Mouse (Mus musculus): Measurements from ENCODE around the gene 2010003K11Rik.

The 2010003K11Rik gene

DNA sequence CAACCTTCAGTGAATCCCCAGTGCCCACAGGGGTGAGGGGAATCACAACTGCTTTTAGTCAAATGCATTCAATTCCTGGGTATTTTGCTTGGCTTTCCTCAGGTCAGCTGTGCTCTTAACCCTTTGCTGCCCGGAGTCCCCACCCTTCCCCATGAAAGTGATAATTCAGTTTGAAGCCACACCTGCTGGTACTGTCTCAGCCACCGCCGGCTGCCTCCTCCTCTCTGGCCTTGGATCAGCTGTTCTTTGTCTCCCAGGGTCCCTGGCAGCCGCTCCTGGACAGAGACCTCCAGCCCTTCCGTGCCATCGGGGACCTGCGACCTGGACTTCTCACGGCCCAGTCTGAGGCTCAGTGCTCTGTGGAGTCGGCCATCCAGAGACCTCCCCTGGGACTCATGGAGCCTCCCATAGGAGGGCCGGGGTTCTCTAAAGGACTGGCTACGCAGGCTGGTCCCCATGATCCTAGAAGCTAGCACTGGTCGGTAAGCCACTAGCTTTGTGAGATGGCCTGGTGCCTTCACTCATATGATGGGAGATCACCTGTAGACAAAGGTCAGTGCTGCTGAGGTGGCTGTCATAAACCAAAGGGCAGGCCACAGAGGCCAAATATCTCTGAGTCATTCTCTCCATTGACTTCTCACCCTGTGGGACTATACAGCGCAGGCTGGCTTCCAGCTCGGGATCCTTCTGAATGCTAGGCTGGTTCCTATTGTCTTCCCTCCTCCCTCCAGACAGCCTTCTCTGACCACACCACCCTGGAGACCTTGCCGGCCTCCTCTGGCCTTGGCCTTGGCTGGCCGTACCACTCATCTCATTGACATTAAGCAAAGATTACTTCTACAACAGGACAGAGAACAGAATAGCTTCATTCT is at the start of gene 2010003K11Rik:
Gene 2010003K11Rik, minus strand, starts transcription at position 522 of the 872 bp plus-strand sequence.
- DNase-seq (ENCODE audit: extremely low read depth, insufficient read length, low spot score) = peak; percentile 41

DNA sequence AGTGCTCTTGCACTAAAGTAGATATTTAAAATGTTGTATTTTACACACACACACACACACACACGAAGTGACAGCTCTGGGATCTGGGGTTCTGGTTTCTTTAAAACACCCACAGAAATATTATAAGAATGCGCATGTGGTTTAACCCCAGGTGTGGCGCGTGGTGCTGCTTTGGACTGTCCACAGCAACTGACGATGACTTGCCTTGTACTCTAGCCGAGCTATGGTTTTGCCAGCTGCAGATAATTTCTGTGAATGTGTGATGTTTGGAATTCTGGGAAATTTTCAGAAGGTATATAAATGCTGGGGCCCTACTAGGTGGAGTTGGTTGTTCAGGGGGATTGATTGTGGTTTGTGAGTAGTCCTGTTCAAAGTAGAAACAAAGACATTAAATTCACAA is 49.4 kb upstream of the 2010003K11Rik start:
- DNase-seq (ENCODE audit: extremely low read depth, insufficient read length, low spot score) = peak; percentile 35

DNA sequence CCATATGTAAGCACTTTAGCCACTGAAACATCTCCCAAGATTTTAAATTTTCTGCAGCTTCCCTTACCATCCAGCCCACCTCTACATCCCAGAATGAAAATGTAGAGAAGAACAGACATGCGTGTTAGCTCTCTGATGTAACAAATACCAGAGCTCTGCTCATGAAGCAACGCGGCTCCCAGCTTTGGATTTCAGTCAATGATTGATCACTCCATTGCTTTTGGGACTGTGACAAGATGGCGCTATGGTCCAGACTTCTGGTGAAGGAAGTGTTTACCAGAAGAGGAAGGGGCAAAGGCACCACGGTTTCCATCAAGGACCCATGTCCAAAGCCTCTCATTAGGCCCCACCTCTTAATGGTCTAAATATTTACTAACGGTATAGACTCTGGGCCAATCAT is 47.5 kb upstream of the 2010003K11Rik start:
- DNase-seq (ENCODE audit: extremely low read depth, insufficient read length, low spot score) = no peak

DNA sequence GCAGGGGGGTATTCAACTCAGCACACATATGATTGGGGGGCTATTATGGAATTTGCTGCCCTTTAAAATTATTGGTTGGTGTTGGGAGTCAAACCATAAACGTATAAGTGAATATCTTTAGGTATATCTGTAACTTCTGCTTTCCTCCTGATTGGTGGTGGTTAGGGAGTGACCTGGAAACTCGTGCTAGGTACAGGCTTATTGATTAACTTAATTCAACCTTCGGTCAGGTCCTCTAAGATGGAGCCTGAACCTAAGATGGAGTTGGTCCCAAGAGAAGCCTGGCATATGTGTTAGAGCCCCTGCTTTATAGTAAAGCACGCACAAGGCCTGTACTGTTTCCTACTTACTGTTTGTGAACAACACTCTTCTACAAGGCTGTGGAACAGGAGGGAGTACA is 46.7 kb upstream of the 2010003K11Rik start:
- DNase-seq (ENCODE audit: extremely low read depth, insufficient read length, low spot score) = no peak

DNA sequence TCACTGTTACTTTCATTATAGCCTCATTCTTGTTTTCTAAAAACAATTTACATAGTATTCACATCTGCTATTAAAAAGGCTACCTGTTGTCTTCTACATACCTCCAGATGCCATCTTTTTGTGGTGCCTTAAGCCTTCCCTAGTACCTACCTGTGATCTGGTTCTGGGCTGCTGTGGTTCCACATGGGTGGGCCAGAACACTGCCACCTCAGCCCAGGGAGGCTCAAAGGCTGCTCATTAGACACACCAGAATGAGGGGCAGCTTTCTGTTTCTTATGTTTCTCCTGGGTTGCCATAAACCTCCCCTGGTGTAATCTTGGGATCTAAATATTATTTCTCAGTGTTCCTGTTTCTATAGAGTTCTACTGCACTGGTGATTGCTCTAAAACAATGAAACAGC is 43.7 kb upstream of the 2010003K11Rik start:
- DNase-seq (ENCODE audit: extremely low read depth, insufficient read length, low spot score) = no peak

DNA sequence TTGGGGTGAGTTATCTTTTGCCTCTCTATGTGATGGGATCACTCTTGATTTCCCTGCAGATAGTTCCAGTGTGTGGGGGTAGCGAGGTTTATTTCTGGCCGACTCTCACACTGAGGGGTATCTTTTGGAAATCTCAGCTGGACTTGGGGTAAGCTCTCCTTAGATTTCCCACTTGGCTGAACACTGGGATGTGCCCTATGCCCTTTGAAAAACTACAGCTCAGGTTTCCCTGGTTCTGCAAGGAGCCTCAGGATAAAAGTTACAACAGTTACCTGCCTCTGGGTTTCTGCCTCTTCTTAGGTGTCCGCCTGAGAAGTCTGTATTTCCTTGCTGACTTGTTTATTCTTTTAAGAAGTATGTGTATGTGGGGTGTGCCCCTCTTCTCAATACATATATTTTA is 42.6 kb upstream of the 2010003K11Rik start:
- no peak for DNase-seq (ENCODE audit: extremely low read depth, insufficient read length, low spot score)

DNA sequence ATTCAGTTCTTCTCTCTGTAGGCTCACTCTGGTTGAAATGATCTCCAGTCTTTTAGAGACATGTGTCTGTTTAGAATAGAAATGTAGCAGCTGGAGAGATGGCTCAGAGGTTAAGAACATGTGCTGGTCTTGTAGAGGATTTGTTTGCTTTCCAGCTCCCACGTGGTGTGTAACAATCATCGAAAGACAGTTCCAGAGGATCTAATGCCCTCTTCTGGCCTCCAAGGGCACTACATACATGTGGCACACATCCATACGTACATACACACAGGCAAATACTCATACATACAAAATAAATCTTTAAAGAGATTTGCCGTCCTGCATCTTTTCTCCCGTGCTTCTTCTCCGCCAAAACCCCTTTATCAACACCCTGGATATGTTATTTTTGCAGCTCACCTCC is 41.9 kb upstream of the 2010003K11Rik start:
- no peak for DNase-seq (ENCODE audit: extremely low read depth, insufficient read length, low spot score)

DNA sequence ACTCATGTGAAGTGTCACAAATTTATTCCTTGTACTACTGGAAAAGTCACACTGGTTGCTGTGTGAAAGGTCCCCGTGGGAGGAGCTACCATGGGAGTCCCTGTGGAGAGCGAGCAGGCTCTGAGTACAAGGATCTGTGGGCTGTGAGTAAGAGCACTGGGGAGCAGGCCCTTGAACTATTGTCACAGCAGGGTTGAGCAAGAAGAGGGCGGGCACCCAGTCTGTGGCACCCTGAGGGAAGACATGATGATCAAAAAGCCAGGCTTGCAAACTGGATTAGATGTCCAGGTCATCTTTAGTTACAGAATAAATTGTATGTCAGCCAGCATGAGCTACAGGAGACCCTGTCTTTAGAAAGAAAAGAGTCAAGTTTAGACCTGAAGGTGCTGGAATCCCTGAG is 38.2 kb upstream of the 2010003K11Rik start:
- DNase-seq (ENCODE audit: extremely low read depth, insufficient read length, low spot score) = no peak

DNA sequence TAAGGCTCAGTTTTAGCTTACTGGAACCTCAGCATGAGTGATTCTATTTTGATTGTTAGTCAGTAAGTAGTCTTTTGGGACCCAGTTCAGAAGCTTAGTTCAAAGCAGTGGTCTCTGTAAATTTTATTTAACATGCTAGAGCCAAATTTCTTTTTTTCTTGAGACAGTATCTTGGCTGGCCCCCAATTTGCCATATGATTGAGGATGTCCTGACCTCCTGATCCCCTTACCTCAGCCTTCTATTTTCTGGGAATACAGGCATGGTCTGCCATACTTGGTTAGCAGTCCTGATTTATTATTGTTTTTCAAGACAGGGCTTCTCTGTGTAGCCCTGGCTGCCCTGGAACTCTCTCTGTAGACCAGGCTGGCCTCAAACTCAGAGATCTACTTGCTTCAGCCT is 37.5 kb upstream of the 2010003K11Rik start:
- DNase-seq (ENCODE audit: extremely low read depth, insufficient read length, low spot score) = no peak

DNA sequence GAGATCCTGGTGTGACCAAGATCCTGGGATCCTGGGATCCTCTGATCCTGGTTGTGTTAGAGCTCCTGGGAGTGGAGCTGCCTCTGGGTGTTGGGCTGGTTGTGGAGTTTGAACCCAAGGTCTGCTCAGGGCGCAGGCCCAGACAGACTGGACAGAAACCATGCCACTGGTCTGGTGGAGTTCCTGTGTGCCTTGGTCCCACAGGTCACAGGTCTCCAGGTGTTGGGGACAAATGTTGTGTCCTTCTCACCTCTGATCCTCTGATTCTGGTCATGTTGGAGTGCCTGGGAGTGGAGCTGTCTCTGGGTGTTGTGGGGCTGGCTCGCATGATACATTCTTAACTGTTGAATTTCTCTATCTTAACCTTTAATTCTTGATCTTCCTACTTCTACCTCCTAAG is 36.3 kb upstream of the 2010003K11Rik start:
- DNase-seq (ENCODE audit: extremely low read depth, insufficient read length, low spot score) = no peak

DNA sequence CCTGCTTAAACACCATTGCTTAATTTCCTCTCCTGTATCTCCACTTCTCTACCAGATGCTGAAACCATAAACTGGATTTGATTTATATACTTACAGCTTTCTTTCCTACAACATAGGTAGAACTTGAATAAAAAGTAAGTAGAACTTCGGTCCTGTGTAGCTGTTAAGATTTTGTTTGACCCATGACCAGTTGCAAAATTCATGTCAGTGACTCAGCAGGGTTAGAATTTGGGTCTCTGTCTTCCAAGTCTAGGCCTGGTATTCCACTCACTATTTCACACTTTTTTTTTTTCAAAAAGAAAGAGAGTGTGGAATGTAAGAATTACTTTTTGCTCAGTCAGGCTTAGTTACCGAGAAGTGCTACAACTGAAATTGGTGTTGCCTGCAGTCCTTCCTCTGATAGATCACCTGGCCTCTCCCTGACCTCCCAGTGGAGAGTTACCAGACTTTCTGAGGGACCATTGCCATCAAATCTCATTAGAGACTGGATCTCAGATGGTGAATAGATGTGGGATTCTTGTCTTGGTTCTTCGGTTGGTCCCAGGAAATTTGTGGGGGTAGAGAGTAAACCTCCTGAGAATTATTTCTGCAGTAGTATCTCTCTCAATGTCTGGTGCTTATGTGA is 23.2 kb upstream of the 2010003K11Rik start:
- DNase-seq (ENCODE audit: extremely low read depth, insufficient read length, low spot score) = peak; percentile 35

DNA sequence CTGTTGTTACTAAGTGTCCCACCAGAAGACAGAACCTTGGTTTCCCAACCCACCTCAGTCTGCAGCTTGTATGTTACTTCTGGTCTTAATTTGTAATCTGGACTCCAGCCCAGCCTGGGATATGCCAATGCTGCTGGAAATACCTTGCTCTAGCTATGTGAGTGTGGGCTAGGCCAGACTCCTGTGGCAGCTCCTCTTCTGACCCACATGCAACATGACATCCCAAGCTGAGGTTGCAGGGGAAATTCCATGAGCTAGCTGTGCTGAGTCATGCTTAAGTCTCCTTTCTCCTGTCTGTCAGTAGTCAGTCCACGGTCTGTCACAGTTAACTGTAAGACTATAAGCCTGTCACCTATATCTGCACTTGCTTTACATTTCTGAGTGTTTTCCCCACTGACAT is 19.1 kb upstream of the 2010003K11Rik start:
- DNase-seq (ENCODE audit: extremely low read depth, insufficient read length, low spot score) = peak; percentile 54

DNA sequence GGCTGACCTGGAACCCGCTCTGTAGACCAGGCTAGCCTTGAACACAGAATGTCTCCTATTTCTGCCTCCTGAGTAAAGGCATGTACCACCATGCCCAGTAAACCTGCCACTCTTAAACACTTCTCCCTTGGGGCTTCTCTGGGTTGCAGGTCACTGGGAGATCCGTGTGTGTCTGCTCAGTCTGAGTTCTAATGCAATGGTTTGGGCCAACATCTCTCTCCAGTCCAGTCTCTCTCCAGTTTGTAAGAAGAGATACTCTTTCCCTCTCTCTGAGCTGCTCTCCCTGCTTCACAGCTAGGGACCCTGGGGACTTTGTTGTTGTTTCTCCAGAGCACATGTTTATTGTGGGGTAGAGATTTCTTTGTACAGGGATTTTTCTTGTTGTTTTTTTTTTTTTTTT is 17.9 kb upstream of the 2010003K11Rik start:
- no peak for DNase-seq (ENCODE audit: extremely low read depth, insufficient read length, low spot score)

DNA sequence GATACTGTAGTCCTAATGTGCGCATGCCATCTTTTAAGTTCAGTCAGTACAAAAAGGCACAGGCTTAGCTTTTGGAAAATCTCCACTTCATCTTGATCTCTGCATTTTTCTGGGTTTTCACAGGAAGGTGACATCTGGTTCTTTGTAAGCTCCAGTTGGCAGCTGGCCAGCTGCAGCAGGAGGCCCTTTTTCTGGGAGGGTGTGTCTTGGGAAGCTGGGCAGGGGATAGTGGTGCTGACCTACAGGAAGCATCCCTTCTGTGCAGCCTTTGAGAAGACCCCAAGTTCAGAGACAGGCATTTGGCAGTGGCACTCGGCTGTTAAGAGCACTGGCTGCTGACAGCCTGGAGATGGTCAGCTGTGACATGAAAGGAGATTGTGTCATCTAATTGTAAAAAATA is 17.4 kb upstream of the 2010003K11Rik start:
- DNase-seq (ENCODE audit: extremely low read depth, insufficient read length, low spot score) = peak; percentile 31

DNA sequence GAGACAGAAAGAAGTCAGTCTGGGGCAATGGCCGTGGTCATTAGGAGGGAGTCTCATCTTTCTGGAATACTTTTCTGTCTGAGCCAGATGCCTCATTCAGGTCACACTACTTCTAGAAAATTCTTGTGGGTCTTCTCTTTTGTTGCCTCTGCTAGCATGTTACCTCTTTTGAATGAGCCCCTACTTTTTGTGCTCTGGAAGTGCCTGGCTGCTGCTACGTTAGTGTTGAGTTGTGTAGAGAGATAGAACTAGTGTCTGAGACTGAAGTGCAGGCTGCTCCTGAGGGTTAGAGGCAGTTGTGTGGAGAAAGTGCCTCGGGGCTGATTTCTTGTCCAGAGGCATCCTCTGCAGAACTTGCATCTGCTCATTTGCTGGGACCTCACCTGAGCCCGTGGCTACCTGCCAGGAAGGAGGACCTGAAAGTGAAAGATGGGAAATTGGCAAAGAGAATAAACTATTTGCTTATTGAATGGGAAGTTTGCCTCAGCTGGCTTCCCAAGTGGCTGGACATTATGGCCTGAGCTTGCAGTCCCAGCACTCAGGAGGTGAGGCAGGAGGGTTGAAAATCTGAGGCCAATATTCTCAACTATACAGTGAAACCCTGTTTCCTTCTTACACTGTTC is 15.0 kb upstream of the 2010003K11Rik start:
- DNase-seq (ENCODE audit: extremely low read depth, insufficient read length, low spot score) = no peak

DNA sequence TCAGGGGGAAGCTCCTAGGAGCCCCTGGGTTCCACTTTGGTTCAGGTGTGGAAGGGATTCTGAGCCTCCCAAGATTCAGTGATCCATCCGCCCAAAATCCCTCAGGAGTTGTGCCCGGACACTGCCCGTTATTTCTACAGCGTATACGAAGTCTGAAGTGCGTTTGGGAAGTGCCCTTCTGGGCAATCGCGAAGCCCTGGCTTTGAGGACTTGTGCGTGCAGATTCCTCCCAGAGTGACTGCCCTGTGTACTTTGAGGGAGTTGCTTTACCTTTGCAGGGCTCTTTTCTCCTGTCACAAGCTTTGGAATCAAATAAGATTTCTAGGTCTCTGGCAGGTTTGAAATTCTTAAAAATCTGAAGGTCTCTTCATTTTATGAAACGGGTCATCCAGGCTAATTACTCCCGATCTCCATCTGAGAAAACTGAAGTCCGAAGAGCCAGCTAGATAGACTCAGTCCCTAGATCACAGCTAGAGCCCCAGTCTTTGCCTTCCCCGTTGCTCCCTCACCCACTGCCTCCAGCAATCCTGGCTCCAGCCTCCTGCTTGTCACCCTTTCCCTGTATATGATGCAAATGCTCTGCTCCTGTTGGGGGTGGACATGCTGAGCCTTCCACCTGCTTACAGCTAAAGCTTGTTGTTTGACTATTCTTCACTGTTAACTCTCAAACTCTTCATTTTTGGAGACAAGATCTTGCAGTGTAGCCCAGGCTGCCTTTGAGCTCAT is 12.9 kb upstream of the 2010003K11Rik start:
- no peak for DNase-seq (ENCODE audit: extremely low read depth, insufficient read length, low spot score)

DNA sequence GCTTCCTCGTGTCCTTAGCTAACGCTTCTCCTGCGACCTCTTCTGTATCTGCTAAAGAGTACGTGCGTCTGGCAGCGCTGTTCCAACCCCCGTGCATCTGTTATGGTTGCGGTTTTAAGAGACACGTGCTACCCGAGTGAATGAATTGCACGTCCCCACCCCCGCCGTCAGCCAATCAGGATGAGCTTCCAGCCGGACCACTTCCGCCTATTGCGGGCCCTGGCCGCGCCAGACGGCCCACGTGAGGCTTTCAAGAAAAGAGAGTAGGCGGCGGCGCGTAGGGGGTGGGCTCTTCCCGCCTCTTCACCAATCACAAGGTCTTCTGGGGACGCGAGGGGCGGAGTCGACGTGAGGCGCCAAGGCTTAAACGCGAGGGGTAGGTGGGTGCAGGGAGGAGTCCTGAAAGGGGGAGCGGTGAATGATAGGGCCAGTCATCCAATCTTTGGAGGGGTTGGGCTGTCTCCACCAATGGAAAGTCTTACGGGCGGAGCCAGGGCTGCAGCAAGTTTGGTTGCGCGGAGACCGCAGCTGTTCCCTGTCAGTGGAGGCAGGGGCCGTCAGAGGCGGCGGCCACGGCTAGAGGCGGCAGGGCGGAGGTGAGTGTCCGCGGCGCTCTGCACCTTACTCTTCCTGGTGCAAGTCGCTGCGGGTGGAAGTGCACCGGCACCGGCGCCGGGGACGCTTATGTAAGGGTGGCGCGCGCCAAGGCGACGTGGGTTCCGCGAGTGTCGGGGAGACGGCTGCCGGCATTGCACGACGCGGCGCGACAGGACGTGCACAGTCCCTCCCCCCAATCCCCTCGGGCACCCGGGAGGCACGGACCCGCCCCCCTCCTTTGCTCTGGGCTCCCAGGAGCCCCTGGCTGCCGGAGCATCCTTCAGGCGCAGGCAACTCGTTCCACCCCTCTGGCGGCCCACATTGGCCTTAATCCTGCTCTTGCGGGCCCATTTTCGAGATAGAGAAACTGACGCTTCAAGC is 11.9 kb upstream of the 2010003K11Rik start, which contains the start of gene Pcx:
Gene Pcx, plus strand, starts transcription at position 487 of the 978 bp plus-strand sequence.
- peak; percentile 99 for DNase-seq (ENCODE audit: extremely low read depth, insufficient read length, low spot score)

DNA sequence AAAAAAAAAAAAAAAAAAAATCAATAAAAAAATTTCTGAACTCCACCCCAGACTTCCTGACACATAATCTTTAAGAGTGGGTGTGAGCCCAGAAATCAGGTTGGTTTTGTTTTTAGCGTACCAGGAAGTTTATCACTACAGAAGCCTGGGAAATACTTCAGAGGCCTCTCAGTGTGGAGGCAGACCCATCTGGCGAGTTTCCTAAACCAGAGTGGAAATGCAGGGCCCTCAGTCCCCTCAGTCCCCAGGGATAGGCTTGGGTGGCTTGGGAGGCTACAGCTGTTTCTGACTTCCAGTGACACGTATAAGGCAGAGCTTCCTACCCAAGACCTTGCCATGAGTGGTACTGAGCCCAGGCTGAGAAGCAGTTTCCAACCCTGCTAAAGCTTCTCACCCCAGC is 9.4 kb upstream of the 2010003K11Rik start:
- no peak for DNase-seq (ENCODE audit: extremely low read depth, insufficient read length, low spot score)

DNA sequence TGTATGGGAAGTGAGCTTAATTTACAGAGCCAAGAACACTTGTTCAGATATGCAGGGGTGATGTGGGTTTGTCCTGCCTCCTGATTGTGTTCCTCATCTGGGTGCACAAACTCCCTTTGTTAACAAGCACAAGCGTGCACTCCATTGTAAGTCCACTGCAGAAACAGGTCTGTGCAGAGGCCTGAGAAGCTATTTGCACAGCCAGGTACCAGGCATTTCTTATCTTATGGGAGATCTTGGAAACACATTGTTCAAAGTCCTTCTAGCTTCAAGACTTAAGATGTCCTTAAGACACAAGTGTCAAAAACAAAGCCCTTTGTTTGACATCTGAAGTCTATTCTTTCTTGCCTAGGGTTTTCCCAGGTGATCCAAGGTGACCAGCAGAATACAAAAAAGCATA is 6.4 kb upstream of the 2010003K11Rik start:
- no peak for DNase-seq (ENCODE audit: extremely low read depth, insufficient read length, low spot score)

DNA sequence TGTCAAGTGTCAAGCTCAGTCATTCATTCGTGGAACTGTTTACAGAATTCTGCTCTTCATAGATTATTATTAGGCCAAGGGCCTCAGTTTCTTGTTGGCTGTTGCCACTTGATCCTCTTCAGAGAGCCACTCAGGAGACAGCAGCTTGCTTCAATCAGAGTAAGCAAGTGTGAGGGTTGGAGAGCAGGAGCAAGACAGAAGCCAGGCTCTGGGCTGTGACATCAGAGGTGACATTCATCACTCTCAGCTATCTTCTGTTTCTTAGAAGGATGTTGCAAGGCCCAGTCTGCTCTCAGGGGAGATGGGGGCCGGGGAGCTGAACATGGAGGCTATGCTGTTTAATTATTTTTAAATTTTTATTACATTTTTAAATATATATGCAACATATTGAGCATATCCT is 4.3 kb upstream of the 2010003K11Rik start:
- DNase-seq (ENCODE audit: extremely low read depth, insufficient read length, low spot score) = no peak
